Mouse (Mus musculus): ENCODE results near the gene Lmntd2. TPM values are rescaled to one million over a fixed set of nuclear protein-coding genes. Genes with fewer than 3 reads are reported as not detected.

Lmntd2 gene
- polyA plus RNA-seq, 1 experiment from 2014 or later: 2.5 TPM

DNA sequence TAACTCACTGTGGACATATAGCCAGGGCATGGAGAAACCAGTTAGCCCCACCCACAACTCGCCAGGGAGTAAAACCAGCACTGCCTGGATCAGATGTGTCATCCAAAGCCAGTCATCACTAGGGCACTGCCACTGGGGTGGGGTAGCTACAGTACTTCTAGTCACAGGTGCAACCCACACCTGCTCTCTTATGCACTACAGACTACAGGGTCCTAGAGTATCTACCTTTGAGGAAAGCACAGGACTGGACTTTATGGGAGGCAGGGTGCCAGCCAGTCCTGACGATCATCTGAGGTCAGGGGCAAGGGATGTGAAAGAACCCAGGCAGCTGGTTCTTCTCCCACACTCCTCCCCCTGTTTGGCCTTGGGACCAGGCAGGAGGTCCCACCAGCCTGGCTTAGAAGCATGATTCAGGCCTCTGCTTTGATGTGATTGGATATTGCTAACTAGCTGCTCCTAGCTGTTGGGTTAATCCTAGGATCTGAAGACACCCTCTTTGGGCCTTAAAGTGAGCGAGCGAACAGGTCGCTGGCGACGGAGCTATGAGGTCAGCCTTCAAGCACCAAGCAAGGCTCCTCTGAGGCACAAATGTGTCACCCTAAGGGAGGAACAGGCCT lies 45.9 kb downstream of the Lmntd2 start:
- Histone ChIP-seq H3K4me1 (ENCODE audit: control insufficient read depth, insufficient read depth, low read length) (peaks cover 9% of the 10 kb centered on the region), H3K27ac (ENCODE audit: low read depth, low read length) (no peak overlapping the region), H3K36me3 (ENCODE audit: control insufficient read depth, insufficient read depth, low read length) (no peaks in the 10 kb centered on the region), H3K9ac (ENCODE audit: low read length) (peak overlapping the region; percentile 67), H3K4me3 (ENCODE audit: low read depth, low read length) (peak overlapping the region; percentile 29), H3K27me3 (ENCODE audit: control insufficient read depth, insufficient read depth, low read length) (no peaks in the 10 kb centered on the region), H3K9me3 (ENCODE audit: control insufficient read depth, low read length) (no peaks in the 10 kb centered on the region), H3K4me2 (peak overlapping the region; percentile 52)
- ATAC-seq (ENCODE audit: low FRiP score) (no peak), DNase-seq (ENCODE audit: low spot score, missing footprints) (peak; percentile 91)
- 19% methylated on average over 7 of the region's 7 CpGs for WGBS

DNA sequence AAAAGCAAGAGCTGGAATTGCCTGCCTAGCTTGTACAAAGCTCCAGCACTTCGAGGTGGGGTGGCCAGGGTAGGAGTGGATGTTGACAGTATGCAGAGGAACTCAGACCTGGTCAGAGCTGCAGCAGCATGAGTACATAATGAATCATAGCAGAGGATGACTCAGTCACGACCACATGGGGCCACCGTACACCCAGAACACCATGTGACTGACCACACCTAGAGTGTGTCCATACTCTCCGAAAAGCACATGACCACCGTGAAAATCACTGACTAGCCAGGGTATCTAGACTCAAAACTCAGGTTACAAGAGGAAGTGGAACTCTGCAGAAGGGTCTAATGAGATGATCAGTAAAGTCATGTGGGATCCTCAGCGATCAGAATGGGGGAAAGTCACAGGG lies 49.0 kb downstream of the Lmntd2 start:
- Histone ChIP-seq H3K36me3 (ENCODE audit: control insufficient read depth, insufficient read depth, low read length) (peaks cover 6% of the 10 kb centered on the region; the same call in 1 of the 2 replicates), H3K4me3 (ENCODE audit: low read depth, low read length) (no peak overlapping the region), H3K4me2 (no peak overlapping the region), H3K27ac (ENCODE audit: low read depth, low read length) (no peak overlapping the region), H3K9me3 (ENCODE audit: control insufficient read depth, low read length) (no peaks in the 10 kb centered on the region), H3K9ac (ENCODE audit: low read length) (no peak overlapping the region), H3K27me3 (ENCODE audit: control insufficient read depth, insufficient read depth, low read length) (no peaks in the 10 kb centered on the region), H3K4me1 (ENCODE audit: control insufficient read depth, insufficient read depth, low read length) (peaks cover 5% of the 10 kb centered on the region)
- DNase-seq (ENCODE audit: low spot score, missing footprints) (no peak), ATAC-seq (ENCODE audit: low FRiP score) (no peak)
- WGBS: 85% methylated on average over 6 of the region's 6 CpGs

DNA sequence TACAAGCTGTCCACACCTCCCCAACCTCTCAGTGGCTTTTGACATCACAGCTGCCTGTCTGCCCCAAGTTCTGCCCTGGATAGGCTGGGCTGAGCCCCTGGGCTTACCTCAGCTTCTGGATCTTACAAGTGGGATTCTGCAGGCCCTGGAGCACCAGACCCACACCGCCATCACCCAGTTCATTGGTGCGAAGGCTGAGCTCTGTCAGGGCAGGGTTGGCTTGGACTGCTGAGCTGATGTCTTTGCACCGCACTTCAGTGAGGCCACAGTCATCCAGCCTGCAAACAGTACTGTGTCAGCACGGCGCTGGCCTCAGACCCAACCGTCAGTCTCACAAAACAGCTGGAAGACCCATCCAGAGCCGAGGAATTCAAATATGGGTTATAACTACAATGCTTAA lies 49.5 kb downstream of the Lmntd2 start:
- WGBS: 92% methylated on average over 7 of the region's 7 CpGs

More for the DNA sequence above, 49.5 kb downstream of the Lmntd2 start:
- H3K4me3 ChIP-seq (ENCODE audit: low read depth, low read length): no peak overlapping the region
- H3K9me3 ChIP-seq (ENCODE audit: control insufficient read depth, low read length): no peaks in the 10 kb centered on the region
- DNase-seq (ENCODE audit: low spot score, missing footprints) (no peak), ATAC-seq (ENCODE audit: low FRiP score) (no peak)
- H3K4me2 ChIP-seq: no peak overlapping the region
- no peak overlapping the region for H3K27ac ChIP-seq (ENCODE audit: low read depth, low read length)
- no peaks in the 10 kb centered on the region for H3K27me3 ChIP-seq (ENCODE audit: control insufficient read depth, insufficient read depth, low read length)
- peaks cover 6% of the 10 kb centered on the region; the same call in 1 of the 2 replicates for H3K36me3 ChIP-seq (ENCODE audit: control insufficient read depth, insufficient read depth, low read length)
- no peak overlapping the region for H3K9ac ChIP-seq (ENCODE audit: low read length)
- H3K4me1 ChIP-seq (ENCODE audit: control insufficient read depth, insufficient read depth, low read length): peaks cover 5% of the 10 kb centered on the region

MicroRNAs encoded within 50 kb of the gene (microRNA counts, 519-probe panel; counts per million panel counts)
- microRNA mmu-miR-210: 5,194 counts per million, percentile 62 among the panel's probes with 10 or more counts

Small RNA genes lying within 50 kb of the gene (microRNA-seq; reads per million reads assigned to microRNA genes)
- gene Mir210: 1,014 reads per million, percentile 78 among the genes with 10 or more reads in this experiment

Other genes with a start within 250 kb of the Lmntd2 start
- 8.0 and 9.5 TPM in 2 replicates for gene Ifitm1, start 246.9 kb downstream of the Lmntd2 start, polyA plus RNA-seq (2014; fragmentation: Nextera tagmentation; extraction: Ambion mirVana)
- 13.5 and 14.0 TPM in 2 replicates for gene Ifitm3, start 203.3 kb downstream of the Lmntd2 start, polyA plus RNA-seq (2014; fragmentation: Nextera tagmentation; extraction: Ambion mirVana)
- gene Ifitm6, start 196.2 kb downstream of the Lmntd2 start, polyA plus RNA-seq (2014; fragmentation: Nextera tagmentation; extraction: Ambion mirVana): not detected in 2 replicates
- gene Gm17387, start 184.9 kb downstream of the Lmntd2 start, polyA plus RNA-seq (2014; fragmentation: Nextera tagmentation; extraction: Ambion mirVana): not detected in 2 replicates
- gene B4galnt4, start 153.0 kb downstream of the Lmntd2 start, polyA plus RNA-seq (2014; fragmentation: Nextera tagmentation; extraction: Ambion mirVana): 18.8 and 19.5 TPM in 2 replicates
- gene Pkp3, start 135.9 kb downstream of the Lmntd2 start, polyA plus RNA-seq (2014; fragmentation: Nextera tagmentation; extraction: Ambion mirVana): 0.82 and 0.84 TPM in 2 replicates
- gene Sigirr, start 113.5 kb downstream of the Lmntd2 start, polyA plus RNA-seq (2014; fragmentation: Nextera tagmentation; extraction: Ambion mirVana): 1.2 and 1.8 TPM in 2 replicates
- 0.12 TPM in 1 of 2 replicates, not detected in the other for gene Ano9, start 96.3 kb downstream of the Lmntd2 start, polyA plus RNA-seq (2014; fragmentation: Nextera tagmentation; extraction: Ambion mirVana)
- 68.6 and 70.7 TPM in 2 replicates for gene Ptdss2, start 91.7 kb downstream of the Lmntd2 start, polyA plus RNA-seq (2014; fragmentation: Nextera tagmentation; extraction: Ambion mirVana)
- gene Rnh1, start 41.2 kb downstream of the Lmntd2 start, polyA plus RNA-seq (2014; fragmentation: Nextera tagmentation; extraction: Ambion mirVana): 54.6 and 56.7 TPM in 2 replicates
- 86.1 and 103 TPM in 2 replicates for gene Hras, start 20.1 kb downstream of the Lmntd2 start, polyA plus RNA-seq (2014; fragmentation: Nextera tagmentation; extraction: Ambion mirVana)
- gene Lrrc56, start 19.9 kb downstream of the Lmntd2 start, polyA plus RNA-seq (2014; fragmentation: Nextera tagmentation; extraction: Ambion mirVana): 7.5 and 8.8 TPM in 2 replicates
- 33.5 and 38.3 TPM in 2 replicates for gene Rassf7, start 1.8 kb upstream of the Lmntd2 start, polyA plus RNA-seq (2014; fragmentation: Nextera tagmentation; extraction: Ambion mirVana)
- gene Phrf1, start 14.7 kb upstream of the Lmntd2 start, polyA plus RNA-seq (2014; fragmentation: Nextera tagmentation; extraction: Ambion mirVana): 59.6 and 78.3 TPM in 2 replicates
- gene Irf7, start 52.4 kb upstream of the Lmntd2 start, polyA plus RNA-seq (2014; fragmentation: Nextera tagmentation; extraction: Ambion mirVana): 0.81 and 1.4 TPM in 2 replicates
- not detected in 2 replicates for gene Cdhr5, start 62.7 kb upstream of the Lmntd2 start, polyA plus RNA-seq (2014; fragmentation: Nextera tagmentation; extraction: Ambion mirVana)
- 1.1 TPM in 2 replicates for gene Sct, start 65.1 kb upstream of the Lmntd2 start, polyA plus RNA-seq (2014; fragmentation: Nextera tagmentation; extraction: Ambion mirVana)
- 0.14 and 0.17 TPM in 2 replicates for gene Drd4, start 77.9 kb upstream of the Lmntd2 start, polyA plus RNA-seq (2014; fragmentation: Nextera tagmentation; extraction: Ambion mirVana)
- 61.6 and 66.9 TPM in 2 replicates for gene Deaf1, start 113.6 kb upstream of the Lmntd2 start, polyA plus RNA-seq (2014; fragmentation: Nextera tagmentation; extraction: Ambion mirVana)
- gene Tmem80, start 113.7 kb upstream of the Lmntd2 start, polyA plus RNA-seq (2014; fragmentation: Nextera tagmentation; extraction: Ambion mirVana): 31.4 and 34.4 TPM in 2 replicates
- gene Eps8l2, start 124.8 kb upstream of the Lmntd2 start, polyA plus RNA-seq (2014; fragmentation: Nextera tagmentation; extraction: Ambion mirVana): 0.97 and 1.3 TPM in 2 replicates
- gene Taldo1, start 178.1 kb upstream of the Lmntd2 start, polyA plus RNA-seq (2014; fragmentation: Nextera tagmentation; extraction: Ambion mirVana): 386 and 400 TPM in 2 replicates
- gene Gatd1, start 200.1 kb upstream of the Lmntd2 start, polyA plus RNA-seq (2014; fragmentation: Nextera tagmentation; extraction: Ambion mirVana): 34.0 and 36.1 TPM in 2 replicates
- gene Cend1, start 215.4 kb upstream of the Lmntd2 start, polyA plus RNA-seq (2014; fragmentation: Nextera tagmentation; extraction: Ambion mirVana): 5.8 and 5.9 TPM in 2 replicates
- gene Slc25a22, start 223.8 kb upstream of the Lmntd2 start, polyA plus RNA-seq (2014; fragmentation: Nextera tagmentation; extraction: Ambion mirVana): 31.2 and 31.9 TPM in 2 replicates
- 7.4 and 7.8 TPM in 2 replicates for gene Pidd1, start 229.9 kb upstream of the Lmntd2 start, polyA plus RNA-seq (2014; fragmentation: Nextera tagmentation; extraction: Ambion mirVana)
- gene Rplp2, start 233.3 kb upstream of the Lmntd2 start, polyA plus RNA-seq (2014; fragmentation: Nextera tagmentation; extraction: Ambion mirVana): 891 and 959 TPM in 2 replicates
- 12.7 and 14.0 TPM in 2 replicates for gene Pnpla2, start 241.1 kb upstream of the Lmntd2 start, polyA plus RNA-seq (2014; fragmentation: Nextera tagmentation; extraction: Ambion mirVana)
- gene Cracr2b, start 247.0 kb upstream of the Lmntd2 start, polyA plus RNA-seq (2014; fragmentation: Nextera tagmentation; extraction: Ambion mirVana): 2.7 and 5.3 TPM in 2 replicates

Data from midbrain, embryonic 11.5 days (tissue).